Mouse (Mus musculus) kidney, adult 2 months (tissue): Measurements from ENCODE around the gene Clca2.

Source experiments
- CTCF ChIP-seq: fragments of 200-500 bp; conservative IDR thresholded peaks from 2 replicates; pipeline ENCODE4 v1.5.1; 2011; ENCODE audit warnings: low read depth, mild to moderate bottlenecking, control low read depth, low read length, moderate library complexity, mixed read lengths; ENCODE audit not compliant: insufficient read depth, insufficient read length
- POLR2A ChIP-seq: fragments of 200-500 bp; IDR thresholded peaks from one replicate; pipeline ENCODE4 v1.6.1; 2011; ENCODE audit warnings: low read depth, low read length, control low read depth

DNA sequence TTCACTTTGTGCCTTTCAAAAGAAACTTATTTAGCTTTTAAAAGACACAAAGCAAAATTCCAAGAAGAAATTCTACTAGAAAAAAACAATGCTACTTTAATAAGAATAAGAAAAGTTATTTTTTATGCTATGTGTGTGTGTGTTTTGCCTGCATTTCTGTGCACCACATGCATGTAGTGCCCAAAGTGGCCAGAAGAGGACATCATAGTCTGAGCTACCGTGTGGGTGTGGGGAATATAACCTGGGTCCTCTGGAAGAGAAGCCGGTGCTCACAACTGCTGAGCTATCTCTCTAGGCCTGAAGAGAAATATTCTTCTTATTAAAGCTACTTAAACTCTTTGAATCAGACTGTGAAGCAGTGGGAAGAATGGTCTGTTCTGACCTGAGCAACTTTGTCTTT lies 48.2 kb upstream of the Clca2 start:
- TF ChIP-seq CTCF, result no peak; the same call in 1 of the 2 replicates
- no peak for TF ChIP-seq POLR2A
